Mouse (Mus musculus) neutrophil, adult 5-6 weeks (primary cell): Measurements from ENCODE around the gene Sult2b1. TPM values are rescaled to one million over a fixed set of nuclear protein-coding genes. Genes with fewer than 3 reads are reported as not detected.
A peak's percentile ranks its signal among the peaks of the same experiment; 100 is the strongest.

Experiments
- ATAC-seq: fragments of 151-379, 151-347 bp; 2 replicates; pipeline ENCODE4 v1.8.0; 2017; ENCODE audit warnings: mild to moderate bottlenecking, moderate TSS enrichment; ENCODE audit not compliant: insufficient number of reproducible peaks, poor library complexity, low FRiP score, severe bottlenecking; ENCODE audit errors: extremely low read depth
- total RNA-seq: library from RNA; stranded (forward); fragments of 200-1000 nt; gene quantifications from 2 replicates; pipeline ENCODE4 v1.2.3, GENCODE M21; 2017

Sult2b1 gene
- total RNA-seq, 1 experiment from 2014 or later: not detected

DNA sequence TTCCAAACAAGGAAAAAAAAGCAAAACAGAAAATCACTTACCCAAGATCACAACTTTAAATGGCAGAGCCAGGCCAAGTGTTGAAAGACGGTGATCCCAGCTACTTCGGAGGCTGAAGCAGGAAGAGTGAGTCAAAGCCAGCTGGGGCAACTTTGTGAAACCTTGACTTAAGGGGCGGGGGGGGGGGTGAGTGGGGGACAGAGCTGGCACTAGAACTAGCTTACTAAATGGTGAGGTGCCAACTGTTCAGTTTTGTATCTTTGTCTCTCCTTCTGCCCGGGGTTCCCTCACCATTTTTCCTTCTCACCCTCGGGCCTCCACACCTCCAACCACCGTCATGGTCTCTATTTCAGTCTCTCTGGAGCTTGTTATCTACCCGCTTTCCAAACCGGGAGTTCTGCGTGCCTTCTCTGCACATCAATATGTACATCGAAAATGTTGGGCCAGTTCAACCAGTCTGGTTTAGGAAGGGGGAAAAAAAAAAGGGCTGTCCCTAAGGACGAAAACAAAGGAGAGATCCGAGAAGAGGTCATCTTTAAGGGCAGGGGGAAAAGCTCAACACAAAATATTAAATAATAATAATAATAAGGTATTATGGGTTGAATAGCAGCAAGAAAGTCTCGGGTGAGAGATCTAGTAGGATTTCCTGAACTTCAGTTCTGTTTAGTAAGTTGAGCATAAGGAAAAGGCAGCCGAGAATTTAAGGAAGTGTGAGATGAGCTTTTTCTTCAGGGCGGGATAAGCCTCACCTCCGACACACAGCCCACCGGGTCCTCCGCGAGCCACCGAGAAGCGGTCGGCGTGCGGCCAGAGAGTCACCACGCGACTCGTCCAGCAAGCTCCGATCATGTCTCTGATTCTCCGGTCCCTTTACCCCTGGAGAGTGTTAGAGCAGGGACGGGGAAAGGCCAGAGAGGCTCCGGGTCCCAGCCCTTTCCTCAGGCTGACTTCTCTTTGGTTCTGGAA, 67.2 kb downstream of the Sult2b1 start:
- ATAC-seq: no peak

DNA sequence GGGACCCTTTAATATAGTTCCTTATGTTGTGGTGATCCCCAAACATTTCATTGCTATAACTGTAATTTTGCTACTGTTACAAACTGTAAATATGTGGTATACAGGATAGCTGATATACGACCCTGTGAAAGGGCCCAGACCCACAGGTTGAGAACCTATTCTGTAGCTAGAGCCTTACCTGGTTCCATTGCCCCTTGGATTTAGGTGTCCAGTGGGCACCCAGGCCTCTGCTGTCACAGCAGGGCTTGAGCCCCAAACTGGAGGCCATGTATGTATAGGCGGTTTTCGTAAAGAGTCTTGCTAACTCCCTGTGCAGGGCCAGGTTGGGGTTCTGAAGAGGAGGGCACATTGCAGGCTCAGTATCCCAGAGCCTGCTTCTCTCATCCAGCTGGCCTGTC, 68.0 kb downstream of the Sult2b1 start:
- ATAC-seq: no peak

DNA sequence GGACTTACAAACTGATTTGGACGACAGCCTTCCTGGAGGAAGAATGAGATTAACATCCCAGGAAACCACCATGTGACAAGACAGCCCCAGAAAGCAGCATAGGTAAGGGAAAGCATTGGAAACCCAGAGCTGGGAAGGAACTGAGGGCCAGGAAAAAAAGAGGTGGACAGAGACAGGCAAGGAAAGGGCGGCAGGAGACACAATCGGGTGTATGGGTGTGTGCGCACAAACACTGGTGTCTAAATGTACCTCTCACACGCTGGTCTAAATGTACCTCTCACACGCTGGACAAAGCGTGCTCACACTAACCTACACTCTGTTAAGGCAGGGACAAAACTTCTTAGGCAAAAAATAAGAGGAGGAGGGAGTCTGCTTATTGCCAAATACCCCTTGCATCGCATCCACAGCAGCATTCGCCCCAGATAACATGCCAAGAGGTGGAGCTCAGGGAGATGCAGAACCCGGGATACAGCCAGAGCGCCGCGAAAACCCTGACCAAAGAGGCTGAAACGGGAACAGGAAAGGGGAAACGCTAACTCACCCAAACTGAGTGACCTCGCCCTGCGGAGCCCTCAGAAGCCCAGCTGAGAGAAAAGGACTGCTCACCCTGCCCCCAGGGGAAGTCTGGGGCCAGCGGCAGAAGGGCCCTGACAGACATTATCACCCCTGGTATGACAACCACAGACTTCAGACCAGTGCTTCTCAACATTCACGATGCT, 68.6 kb downstream of the Sult2b1 start:
- peak; percentile 10; the same call in 1 of the 2 replicates for ATAC-seq

DNA sequence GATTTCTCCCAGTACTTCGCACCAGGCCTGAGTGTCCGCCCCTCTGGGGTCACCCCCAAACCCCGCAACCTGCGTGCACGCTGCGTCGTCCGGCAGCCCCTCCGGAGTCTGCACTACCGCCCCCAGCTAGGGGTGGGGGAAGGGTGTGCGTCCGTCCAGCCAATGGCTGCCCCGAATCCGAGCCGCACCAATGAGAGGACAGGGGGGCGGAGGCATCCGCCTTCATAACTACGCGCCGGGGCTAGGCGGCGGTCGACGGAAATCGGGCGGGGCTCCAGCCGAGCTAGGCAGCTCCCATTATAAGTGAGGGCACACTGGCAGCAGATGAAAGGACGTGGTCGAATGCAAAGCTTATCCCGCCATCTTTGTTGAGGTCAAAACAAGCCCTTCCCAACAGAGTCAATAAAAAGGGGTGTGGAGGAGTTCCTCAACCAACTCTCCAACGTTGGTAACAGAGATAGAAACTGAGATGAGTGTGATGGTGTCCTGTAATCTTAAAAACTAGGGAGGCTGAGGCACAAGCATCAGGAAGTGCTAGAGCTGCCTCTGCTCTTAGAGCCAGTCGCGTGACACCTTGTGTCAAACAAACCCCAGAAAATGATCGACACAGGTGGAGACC, 69.3 kb downstream of the Sult2b1 start, which contains the start of gene Rpl18:
Rpl18 (plus strand) TSS at position 368 of the 619 bp plus-strand sequence.
- peak; percentile 80 for ATAC-seq

DNA sequence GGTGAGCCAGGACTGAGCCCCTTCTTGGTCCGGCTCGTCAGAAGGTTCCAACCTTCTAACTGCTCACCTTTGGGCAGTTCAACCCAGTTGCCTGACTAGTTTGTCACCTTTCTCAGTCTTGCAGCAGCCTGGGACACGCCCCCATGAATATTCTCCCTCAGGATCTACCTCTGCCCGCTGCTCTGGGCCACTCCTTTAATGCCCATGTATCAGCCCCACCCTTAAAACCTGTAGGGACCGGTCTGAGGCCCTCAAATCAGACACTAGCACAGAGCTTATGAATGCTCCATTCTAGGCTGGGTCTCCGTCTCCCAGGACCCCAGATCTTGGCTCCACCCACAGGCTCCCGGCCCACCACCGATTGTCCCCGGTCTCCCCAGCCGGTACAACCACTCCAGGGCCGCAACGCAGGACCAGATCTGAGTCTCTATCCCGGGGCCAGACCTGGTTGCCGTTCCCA, 69.8 kb downstream of the Sult2b1 start:
- ATAC-seq: no peak

- ATAC-seq: no peak
These were observed 70.5 kb downstream of the Sult2b1 start for GRCm38 (mm10) chr7:45713881-45714520.

GRCm38 (mm10) chr7:45713396-45713795, 71.1 kb downstream of the Sult2b1 start:
- no peak for ATAC-seq

DNA sequence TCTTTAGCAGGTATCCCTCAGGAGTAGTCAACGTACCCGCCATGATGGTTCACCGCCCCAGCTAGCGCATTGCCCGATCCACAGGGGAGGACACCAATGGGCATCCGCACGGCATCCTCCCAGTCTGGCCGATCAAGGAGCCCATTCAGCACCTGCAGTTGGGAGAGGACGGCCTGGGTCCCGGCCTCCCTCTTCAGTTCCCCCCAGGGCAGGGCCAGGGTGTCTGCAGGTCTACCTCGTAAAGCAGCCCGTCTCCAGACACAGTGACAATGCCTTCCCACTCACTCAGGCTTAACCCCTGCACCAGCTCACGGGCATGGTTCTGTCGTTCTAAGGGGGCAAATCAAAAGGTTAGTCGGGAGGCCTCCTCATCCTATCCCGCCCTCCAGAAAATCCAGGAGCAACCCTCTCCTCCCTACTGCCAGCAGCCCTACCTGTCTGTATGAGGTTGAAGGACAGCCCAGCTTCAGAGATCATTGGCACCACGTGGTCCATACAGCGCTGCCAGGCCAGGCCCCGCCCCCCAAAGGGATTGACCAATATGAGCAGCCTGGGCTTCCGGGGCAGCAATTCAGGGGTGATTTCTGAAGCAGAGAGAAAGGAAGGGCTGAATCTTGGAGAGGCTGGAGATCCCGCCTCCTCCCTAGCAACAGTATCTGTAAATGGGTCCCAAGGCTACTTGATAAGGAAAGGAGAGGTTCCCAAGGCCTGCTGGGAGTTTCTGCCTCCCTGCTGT, 72.3 kb downstream of the Sult2b1 start:
- ATAC-seq: no peak

DNA sequence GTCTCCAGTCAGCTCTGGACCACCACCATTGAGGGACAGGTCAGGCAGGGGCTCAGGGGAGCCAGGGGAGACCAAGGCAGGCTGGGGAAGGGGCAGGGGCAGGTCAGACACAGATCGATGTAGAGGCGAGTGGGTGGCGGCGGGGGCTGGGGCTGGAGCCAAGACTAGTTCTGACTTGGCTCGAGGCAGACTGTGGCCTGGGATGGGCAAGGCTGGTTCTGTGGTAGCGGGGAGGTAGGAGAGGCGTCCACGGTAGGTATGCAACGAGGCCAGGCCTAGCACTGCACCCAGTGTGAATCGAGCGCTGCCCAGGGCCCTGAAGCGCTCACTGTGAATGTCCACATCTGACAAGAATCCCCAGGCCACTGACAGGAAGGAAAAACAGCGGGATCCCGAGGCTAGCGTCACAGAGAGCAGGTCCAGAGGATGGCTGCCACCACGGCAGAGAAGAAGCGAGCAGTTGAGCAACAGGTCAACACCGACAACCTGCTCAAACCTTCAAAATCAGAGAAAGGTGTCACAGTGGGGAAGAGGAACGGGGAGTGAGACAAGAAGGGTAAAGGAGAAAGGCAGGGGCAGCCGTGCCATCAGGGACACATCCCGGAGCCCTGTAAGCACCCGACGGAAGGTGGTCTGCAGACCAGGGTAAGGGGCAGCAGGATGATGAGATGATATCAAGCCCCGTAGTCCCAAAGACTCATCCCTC, 73.0 kb downstream of the Sult2b1 start:
- no peak for ATAC-seq

DNA sequence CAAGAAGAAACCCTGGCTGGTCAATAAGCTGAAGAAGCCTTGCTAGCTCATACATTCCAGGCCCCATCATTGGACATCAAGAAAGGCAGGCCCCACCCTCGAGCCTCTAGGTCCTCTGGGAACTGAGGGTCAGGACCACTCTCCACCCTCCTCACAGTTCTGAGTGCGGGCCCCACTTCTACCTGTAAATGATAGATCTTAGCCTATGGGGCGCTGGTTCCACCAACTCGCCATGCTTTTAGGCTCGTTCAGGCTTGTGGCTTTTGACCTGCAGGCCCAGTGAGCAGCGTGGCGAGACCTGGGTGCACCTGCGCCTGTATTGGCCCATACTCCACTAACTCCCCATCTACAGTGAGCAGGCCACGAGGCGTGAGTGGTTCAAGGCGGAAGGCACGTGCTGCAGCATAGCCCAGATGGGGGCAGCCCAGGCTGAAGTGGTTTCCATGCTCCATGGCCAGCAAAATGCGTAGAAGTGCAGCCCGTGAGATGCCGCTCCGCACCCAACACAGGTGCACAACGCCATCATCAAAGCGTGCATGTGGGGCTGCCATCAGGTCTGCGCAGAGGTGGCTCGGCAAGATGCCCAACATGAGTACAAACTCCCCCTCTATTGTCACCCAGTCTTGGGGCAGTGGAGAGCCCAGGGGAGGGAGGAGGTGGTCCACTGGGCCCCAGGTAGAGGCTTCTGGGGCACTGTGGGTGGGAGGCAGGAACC, 73.8 kb downstream of the Sult2b1 start:
- no peak for ATAC-seq

DNA sequence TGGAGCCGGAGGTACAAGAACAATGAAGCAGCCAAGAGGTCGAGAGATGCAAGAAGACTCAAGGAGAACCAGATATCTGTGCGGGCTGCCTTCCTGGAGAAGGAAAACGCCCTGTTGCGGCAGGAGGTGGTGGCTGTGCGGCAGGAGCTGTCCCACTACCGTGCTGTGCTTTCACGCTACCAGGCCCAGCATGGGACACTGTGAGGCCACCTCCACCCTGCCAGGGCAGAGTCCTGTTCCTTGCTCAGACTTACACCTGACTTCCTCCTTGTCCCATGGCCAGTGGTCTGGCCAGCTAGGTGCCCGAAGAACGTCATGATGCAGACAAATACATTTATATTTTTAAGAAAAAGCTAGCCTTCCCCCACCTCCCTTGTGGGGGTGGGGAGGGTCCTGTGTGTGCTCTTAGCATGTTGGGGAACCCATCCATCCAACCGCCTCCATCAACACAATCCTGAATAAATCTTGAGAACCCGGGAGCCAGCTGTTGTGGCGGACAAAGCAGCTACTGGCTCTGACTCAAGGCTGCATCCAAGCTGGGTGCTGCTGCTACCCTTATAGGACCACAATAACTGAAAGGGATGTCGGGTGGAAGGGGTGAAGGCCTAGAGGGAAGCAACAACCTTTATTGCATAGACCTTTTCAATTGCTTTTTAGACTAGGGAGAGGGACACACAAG, 74.7 kb downstream of the Sult2b1 start:
- no peak for ATAC-seq

DNA sequence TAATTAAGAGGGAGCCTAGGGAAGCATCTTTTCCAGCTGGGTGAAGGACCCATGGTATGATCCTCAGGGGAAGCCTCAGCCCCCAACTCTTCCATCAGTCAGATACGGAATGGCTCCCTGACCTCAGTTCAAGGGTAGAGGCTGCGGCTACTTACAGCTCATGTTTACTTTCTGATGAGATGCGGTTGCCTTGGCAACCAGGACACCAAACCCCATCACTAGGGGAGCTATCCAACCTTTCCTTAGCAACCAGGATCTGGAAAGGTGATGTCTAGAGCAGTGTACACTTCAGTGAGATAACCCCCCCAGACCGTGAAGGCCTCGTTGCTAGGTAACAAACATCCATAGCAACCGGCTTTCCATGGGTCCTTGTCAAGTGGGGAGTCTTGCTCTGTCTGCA, 75.4 kb downstream of the Sult2b1 start:
- no peak for ATAC-seq

DNA sequence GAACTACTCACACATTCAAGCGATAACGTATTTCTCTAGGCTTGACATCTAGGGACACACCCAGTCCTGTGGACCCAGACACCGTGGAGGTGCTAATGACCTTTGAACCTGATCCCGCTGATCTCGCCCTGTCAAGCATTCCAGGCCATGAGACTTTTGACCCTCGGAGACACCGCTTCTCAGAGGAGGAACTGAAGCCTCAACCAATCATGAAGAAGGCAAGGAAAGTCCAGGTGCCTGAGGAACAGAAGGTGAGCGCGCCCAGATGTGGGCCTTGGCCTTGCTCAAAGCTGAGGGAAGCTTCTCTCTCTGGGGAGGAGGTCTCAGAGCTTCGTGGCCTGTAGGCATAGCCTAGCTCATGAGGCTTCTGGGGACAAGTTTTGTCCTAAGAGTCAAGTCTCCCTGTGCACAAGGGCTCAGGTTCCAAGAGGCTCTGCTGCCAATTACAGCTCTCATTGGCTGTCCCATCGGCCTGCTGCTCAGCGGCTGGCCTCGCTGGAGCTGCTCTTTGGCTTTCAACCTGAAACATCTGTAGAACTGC, 76.2 kb downstream of the Sult2b1 start:
- ATAC-seq: no peak

GRCm38 (mm10) chr7:45707375-45707967, 77.0 kb downstream of the Sult2b1 start:
- peak; percentile 59 for ATAC-seq

GRCm38 (mm10) chr7:45706721-45707241, 77.7 kb downstream of the Sult2b1 start:
- ATAC-seq: no peak

DNA sequence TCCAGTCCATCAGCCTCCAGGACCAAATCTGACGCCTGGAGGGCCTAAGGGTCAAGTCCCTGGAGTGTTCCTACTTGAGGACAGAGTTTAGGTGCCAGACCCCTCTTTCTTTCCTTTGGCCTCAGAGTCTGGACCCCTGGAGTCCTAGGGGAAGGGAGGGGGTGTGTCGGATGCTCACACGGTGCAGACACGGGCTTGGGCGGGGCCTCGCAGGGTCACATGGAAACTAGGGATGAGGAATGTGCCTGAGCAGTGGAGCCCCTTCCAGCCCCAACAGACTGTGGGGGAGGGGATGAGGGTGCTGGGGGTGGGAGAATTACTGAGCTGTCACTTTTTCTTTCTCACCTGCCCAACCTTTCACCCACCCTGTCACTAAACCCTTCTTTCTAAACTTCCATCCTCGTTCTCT, 78.6 kb downstream of the Sult2b1 start:
- no peak for ATAC-seq
